In the genomic region with DNA sequence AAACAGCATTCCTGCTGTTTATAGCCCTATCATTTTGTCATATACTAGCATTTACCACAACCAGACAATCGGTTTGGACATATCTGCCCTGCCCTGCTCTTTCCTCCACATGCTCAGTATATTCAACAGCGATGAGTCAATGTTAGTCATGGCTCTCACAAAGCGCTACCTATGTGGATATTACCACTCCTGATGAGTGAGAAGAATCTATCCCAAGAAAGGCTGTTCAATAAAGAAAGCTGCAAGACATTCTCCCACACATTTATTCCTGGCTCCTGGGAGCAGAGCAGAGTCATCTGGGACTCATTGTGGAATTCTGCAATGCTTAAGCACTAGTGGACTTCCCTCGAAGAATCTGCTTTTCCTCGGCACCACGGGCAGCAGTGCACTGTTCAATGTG, we compare ENCODE assay signal across 17 mouse cellular contexts.
"Had no signal": no experiment of that assay in that cellular context is flagged by ENCODE, and none has a peak within 500 bp of the region (broad histone marks: within the 10 kb centered on the region; RNA-seq: fewer than 3 reads in every experiment).

No protein-coding gene starts in this region.

- ATAC-seq: hindbrain, postnatal 0 days; intestine, embryonic 16.5 days; liver, embryonic 12.5 days had no signal

- DNase-seq: gastrocnemius, postnatal 14 days; gastrocnemius, postnatal 36 days; heart, adult 11 months; heart, adult 2 months; heart, postnatal 14 days; heart, postnatal 36 days; kidney, adult 11 months; kidney, adult 2 months; kidney, adult 9 months; kidney, postnatal 14 days; kidney, postnatal 36 days; layer of hippocampus, adult 9-11 months; layer of hippocampus, postnatal 36 days; left cerebral cortex, postnatal 4 days had no signal
